Mouse (Mus musculus) MN1 (cell line): ENCODE results near the gene Sh2b3.
"Not testable (repeated sequence)": the region's sequence is repeated elsewhere in the genome, so short reads cannot be mapped to it uniquely, and the experiment has no call there.

Experiments
- DNase-seq: peaks from one replicate; pipeline ENCODE4 v3.0.0-alpha.2; 2016; ENCODE audit warnings: low spot score

Sh2b3 gene

GRCm38 (mm10) chr5:121837441-121838340, at the start of gene Sh2b3:
Gene Sh2b3, minus strand, starts transcription at chr5:121837646.
- peak; percentile 42 for DNase-seq

DNA sequence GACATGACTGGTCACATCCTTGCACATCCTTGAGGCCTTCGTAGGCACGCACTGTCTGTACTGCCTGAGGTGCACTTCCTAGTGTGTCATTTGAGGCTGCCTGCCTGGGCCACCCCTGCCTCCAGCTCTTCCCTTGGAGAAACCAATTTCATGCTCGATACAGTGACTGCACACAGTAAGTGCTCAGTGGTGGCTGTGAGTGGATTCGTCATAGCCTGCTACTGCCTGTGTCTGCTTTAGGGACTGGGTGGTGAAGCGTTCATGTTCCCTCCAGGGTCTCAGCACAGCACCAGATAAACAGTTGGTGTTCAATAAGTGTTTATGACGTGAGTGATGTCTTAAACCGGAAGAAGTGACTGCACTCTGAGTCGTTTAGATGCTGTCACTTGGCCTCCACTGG, 45.9 kb upstream of the Sh2b3 start:
- no peak for DNase-seq

- no peak for DNase-seq
Observed at GRCm38 (mm10) chr5:121879211-121879610, 41.8 kb upstream of the Sh2b3 start.

DNA sequence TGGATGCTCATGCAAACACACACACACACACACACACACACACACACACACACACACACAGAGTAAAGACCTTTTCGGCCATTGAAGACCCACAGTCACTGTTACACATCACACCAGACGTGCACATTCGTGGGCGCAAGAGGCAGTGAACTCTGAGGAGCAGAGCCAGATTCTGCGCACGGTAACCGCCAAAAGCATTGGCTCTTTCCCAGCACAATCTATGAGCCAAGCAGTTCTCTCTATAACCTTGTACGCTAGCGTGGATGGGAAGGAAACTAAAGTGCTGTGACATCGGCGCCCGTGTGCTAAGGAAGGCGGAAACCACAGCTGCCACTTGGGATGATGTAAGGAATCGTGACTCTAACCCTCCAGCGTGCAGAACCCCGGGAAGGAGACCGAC, 41.3 kb upstream of the Sh2b3 start:
- no peak for DNase-seq

GRCm38 (mm10) chr5:121876901-121877300, 39.5 kb upstream of the Sh2b3 start:
- DNase-seq: no peak

DNA sequence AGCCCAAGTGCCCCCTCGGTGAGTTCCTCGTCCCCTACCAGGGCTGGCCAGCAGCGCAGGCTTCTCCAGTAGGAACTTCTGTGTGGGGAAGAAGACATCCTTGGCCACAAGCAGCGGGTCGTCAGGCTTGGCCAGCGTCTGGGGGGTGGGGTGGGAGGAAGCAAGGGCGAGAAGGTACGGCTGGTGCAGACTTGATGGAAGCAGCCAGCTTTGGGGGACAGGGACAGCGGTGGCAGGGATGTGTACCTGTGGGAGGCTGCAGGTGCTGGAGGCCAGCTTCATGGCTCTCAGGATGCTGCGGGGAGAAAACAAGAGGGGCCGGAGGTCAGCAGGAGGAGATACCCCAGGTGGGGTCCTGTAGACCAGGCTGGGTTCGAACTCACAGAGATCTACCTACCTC, 37.6 kb upstream of the Sh2b3 start:
- no peak for DNase-seq

DNA sequence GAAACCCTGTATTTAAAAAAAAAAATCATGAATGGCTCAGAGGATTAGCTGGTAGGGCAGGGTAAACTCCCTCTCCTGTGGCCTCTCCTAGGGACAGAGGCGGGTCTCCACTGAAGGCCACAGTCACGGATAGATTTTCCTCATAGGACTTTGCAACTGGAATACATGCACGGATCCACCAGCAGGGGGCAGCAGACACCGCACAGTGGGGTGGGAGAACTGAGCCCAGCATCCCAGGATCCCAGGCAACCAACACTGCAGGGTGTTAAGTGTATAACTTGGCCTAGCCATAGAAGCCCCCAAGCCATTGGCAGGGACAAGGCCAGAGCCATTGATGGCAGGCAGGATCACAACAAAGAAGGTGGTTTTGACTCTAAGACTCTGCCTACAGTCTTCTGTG, 34.7 kb upstream of the Sh2b3 start:
- DNase-seq: peak; percentile 83

- DNase-seq: peak; percentile 30
Observed at GRCm38 (mm10) chr5:121871515-121872030, 34.1 kb upstream of the Sh2b3 start.

DNA sequence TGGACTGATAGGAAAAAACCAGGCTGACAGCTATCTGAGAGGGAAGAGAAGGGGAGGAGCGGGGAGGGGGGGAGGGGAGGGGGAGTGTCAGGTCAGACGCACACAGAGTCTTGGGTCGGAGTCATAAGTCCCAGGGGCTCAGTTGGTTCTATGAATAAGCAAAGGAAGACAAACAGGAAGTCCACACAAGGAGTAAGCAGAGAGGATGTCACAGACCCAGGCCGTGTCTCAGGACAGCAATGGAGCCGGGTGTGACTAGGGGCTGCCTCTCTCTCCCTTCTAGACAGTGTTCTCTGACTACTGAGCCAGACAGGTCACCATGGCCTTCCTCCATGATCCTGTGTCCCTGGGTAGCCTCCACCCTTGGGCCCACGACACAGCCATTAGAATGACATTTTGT, 33.4 kb upstream of the Sh2b3 start:
- no peak for DNase-seq

DNA sequence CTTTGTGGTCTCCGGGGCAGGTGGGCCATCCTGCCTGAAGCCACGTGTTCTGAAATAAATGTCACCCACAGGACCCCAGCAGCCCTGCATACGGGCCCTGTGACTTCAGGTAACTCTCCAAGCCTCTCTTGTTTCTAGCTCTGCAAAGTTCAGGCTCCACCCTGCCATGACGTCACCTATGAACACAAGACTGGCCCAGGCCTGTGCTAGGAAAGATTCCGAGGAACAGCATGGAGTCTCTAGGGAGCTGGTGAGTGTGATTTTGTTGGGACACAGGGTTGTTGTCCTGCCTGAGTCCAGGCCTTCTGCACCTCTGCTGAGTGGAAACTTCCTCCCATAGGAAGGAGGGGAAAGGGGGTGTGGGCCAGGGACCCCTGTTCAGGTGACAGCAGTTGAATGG, 30.5 kb upstream of the Sh2b3 start:
- no peak for DNase-seq

DNA sequence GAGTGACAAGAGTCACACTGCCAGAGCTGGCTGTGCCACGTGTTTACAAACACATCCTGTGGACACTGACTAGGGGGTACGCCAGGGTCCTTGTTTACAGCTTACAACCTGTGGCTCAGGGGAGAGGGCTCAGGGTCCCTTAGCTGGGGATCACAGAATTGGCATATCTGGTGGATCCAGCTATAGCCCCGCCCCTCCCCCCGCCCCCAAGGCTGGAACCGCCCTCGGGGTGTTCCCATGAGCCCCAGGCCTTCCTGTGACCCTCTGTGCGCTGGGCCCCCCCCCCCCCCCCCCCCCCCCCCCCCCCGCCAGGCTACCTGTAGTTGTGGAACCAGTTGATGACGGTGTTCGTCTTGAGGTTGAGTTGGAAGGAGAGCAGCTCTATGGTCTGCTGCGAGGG, 26.9 kb upstream of the Sh2b3 start:
- no peak for DNase-seq

- DNase-seq: no peak
Observed at GRCm38 (mm10) chr5:121861964-121862363, 24.5 kb upstream of the Sh2b3 start.

DNA sequence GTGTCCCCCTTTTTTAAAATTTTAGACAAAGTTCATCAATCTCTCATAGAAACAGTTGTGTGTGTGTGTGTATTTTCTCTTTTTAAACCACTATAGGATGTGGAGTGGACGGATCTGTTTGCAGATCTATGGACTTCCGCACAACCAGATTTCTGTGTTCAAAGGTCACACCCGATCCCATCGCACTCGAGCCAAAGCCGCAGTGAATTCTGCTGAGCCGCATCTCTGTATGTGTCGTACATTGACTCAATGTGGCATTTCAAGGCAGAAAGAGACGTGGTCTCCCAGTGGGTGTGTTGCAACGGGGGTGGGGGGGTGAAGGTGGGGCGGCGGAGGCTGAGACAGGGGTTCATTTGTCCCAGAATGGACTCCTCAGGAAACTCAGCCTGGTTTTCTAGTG, 21.0 kb upstream of the Sh2b3 start:
- DNase-seq: no peak

DNA sequence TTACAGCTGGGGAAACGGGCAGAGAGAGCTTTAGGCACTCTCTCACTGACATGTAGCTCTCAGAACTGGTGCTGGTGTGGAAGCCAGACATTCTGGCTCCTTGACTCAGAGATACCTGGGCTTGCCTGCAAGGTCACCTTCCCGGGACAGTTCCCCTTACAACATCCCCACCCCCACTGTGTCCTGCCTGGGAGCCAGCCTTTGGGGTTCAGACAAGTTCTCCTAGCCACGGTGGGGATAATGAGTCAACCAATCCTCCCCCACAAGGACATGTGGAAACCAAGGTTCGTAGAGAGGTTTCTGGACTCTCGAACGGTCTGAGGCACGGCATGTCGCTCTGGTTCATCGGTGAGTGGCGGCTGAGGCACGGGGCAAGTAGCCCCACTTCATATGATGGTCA, 19.3 kb upstream of the Sh2b3 start:
- DNase-seq: no peak

- no peak for DNase-seq
Observed at GRCm38 (mm10) chr5:121854768-121855167, 17.3 kb upstream of the Sh2b3 start.

GRCm38 (mm10) chr5:121853368-121854051, 16.1 kb upstream of the Sh2b3 start:
- peak; percentile 35 for DNase-seq

- DNase-seq: no peak
Observed at GRCm38 (mm10) chr5:121849478-121850349, 12.3 kb upstream of the Sh2b3 start.

DNA sequence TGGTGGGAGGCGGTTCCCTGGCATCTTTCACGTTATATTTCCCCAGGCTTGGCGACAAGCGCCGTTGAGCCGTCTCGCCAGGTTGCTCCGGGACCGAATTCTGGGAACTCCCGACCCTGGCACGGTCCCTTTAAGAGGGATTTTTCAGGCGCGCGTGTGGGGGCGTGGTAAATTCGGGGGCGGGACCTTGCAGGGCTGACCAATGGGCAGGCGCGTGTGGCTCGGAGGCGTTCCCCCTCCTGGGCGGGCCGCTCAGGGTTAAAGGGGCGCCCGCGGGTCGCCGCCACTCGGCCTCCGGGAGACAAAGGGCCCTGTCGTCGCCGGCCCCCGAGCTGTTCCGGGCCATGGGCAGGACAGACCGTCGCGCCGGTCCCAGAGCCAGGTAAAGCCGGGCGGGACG, 11.3 kb upstream of the Sh2b3 start, which contains the start of gene Pheta1:
Gene Pheta1, plus strand, starts transcription at position 242 of the 400 bp plus-strand sequence.
- DNase-seq: peak; percentile 92

DNA sequence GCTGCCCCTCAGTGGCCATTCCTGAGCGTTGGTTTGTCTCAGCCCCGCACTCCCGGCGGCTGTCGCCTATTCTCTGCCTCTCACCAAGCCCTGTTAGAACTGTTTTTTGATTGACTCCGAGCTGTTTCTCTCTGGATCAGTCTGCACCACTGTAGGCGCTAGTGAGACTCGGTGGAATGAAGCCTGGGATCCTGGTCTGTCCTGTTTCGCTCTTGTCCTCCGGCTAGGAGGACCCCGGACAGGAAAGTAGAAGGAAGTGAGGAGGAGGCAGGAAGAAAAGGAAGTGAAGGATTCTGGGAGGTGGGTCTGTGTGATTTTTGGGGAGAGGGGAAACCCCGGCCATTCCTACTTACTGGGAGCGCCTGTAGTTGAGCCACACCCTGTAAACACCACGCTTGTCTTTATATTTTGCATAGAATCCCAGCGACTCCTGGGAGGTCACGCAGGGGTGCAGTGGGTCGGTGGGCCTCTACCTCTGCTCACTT, 10.6 kb upstream of the Sh2b3 start:
- peak; percentile 76 for DNase-seq

DNA sequence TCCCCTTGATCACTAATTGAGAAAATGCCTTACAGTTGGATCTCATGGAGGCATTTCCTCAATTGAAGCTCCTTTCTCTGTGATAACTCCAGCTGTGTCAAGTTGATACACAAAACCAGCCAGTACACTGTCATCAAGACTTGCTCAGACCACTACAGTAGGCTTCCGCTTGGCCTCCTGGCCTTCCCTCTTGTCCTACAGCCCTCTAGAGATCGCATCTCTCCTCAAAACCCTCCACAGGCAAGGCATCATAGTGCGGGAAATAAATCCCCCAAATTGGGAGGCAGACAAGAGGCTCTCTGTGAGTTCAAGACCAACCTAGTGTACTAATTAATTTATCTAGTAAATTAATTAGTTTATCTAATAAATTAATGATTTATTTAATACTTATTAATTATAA, 9.8 kb upstream of the Sh2b3 start:
- not testable (repeated sequence) for DNase-seq

DNA sequence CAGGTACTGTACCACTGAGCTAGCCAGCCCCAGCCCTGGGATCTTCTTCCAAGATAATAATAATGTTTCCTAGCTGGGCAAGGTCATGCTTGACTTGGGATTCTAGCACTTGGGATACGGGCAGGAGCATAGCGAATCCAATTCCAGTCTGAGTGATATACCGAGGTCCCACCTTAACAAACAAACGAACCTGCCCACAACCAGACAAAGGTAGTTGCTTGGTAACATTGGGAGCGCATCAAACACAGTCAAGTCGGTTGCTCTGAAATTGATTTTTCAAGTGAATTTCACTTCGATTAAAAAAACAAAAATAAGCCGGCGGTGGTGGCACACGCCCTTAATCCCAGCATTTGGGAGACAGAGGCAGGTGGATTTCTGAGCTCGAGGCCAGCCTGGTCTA, 8.9 kb upstream of the Sh2b3 start:
- no peak for DNase-seq

DNA sequence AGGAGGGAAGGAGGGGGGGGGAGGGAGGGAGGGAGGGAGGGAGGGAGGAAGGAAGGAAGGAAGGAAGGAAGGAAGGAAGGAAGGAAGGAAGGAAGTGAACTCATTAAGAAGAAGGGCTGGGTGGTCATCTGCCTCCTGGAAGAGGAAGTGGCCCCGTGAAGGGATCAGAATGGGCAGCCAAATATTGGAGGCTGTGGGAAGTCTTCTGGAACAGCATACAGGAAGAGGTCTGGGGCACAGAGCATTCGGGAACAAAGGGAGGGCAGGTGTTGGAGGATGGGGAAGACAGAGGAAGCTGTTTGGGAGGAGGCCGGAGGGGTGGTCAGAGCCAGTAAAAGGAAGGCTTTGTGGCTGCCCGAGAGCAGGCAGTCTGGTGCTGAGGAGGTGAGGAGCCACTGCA, 7.9 kb upstream of the Sh2b3 start:
- DNase-seq: no peak
